Mouse (Mus musculus): ENCODE data around the gene Itm2c.

- no peak for TF ChIP-seq CTCF (IDR thresholded peaks at IDR 0.05; ENCODE audit: control insufficient read depth, insufficient read depth, insufficient replicate concordance, low read depth, low read length)
- no peak for TF ChIP-seq POLR2A (IDR thresholded peaks at IDR 0.05; ENCODE audit: control insufficient read depth, low read depth, low read length)
Observed at GRCm38 (mm10) chr1:85896110-85896509, 2.0 kb downstream of the Itm2c start.

Data from testis, adult 2 months (tissue).